Mouse (Mus musculus) limb, embryonic 10.5 days (tissue): ENCODE data around the gene Scrn2. TPM values are rescaled to one million over a fixed set of nuclear protein-coding genes. Genes with fewer than 3 reads are reported as not detected.

Source experiments
- DNase-seq: peaks from one replicate; pipeline ENCODE4 v3.0.0-alpha.2; 2017; ENCODE audit warnings: low spot score
- H3K27ac ChIP-seq: fragments of 300-500 bp; sonication (generic); 2 replicates; pipeline ENCODE4 v1.5.1; 2016; ENCODE audit warnings: mild to moderate bottlenecking
- H3K27me3 ChIP-seq: fragments of 300-500 bp; sonication (generic); 2 replicates; pipeline ENCODE4 v1.6.1; 2016; ENCODE audit warnings: low read depth, mild to moderate bottlenecking; ENCODE audit not compliant: poor library complexity, severe bottlenecking
- H3K36me3 ChIP-seq: fragments of 300-500 bp; sonication (generic); 2 replicates; pipeline ENCODE4 v1.6.1; 2016; ENCODE audit warnings: mild to moderate bottlenecking, moderate library complexity
- H3K4me1 ChIP-seq: fragments of 300-500 bp; sonication (generic); 2 replicates; pipeline ENCODE4 v1.6.1; 2016
- H3K4me3 ChIP-seq: fragments of 300-500 bp; sonication (generic); 2 replicates; pipeline ENCODE4 v1.5.1; 2016; ENCODE audit warnings: mild to moderate bottlenecking, moderate library complexity
- H3K9me3 ChIP-seq: fragments of 300-500 bp; sonication (generic); replicated peaks from 2 replicates; pipeline ENCODE4 v1.6.1; 2016; ENCODE audit warnings: mild to moderate bottlenecking
- WGBS: fragments of 180-500 bp; shearing (Covaris S2); methylation state at CpG from one replicate; pipeline ENCODE4 v1.1.7; 2016; 5-methylcytosine and 5-hydroxymethylcytosine counted together
- polyA plus RNA-seq: library from polyadenylated mRNA; unstranded; fragments of >200 nt; fragmentation: Nextera tagmentation; extraction: Ambion mirVana; gene quantifications from 2 replicates; pipeline ENCODE4 v1.2.1, GENCODE M21; 2016

Scrn2 gene
- polyA plus RNA-seq, 1 experiment from 2014 or later: 47.5 TPM

DNA sequence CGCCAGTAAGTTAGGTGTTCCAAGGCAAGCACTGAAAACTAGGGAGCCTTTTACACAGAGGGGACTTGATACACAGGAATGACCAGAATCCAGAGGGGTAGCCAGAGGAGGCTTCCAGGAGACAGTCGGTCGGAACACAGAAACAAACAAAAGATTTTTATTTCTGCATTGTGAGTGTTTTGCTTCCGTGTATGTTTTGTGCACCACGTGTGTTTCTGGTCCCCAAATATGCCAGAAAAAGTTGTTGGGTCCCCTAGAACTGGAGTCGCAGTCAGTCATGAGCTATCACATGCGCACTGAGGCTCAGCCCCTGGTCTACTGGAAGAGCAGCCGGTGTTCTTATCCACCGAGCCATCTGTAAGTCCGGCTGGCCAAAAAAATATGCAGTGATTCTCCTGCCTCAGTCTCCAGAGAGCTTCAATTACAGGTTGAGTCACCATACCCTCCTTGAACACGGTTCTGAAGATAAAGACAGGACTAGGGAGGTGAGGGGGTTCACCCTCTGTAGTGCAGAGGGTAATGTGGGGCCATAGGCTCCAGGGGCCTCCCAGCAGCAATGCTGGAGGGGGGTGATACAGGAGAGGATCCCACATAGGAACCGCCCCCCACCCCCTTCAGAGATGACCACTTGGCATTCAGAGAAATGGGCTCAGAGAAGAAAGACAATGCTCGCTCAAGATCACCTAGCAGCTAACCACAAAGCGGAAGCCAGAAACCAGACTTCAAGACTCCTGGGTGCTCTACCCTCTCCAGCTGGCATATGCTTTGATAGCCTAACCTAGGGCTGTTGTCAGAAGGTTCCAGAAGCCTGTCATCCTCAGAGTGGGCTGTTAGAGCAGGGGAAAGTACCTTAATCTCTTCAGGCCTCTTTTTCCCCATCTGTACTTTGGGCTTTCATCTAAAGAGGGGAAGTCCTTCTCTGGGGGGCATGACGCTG lies 33.6 kb upstream of the Scrn2 start:
- Histone ChIP-seq H3K27ac (no peak overlapping the region), H3K9me3 (no peaks in the 10 kb centered on the region), H3K4me1 (peaks cover 54% of the 10 kb centered on the region), H3K36me3 (no peaks in the 10 kb centered on the region), H3K4me3 (no peak overlapping the region), H3K27me3 (peaks cover 77% of the 10 kb centered on the region)
- WGBS: 78% methylated on average over 15 of the region's 15 CpGs
- no peak for DNase-seq

- DNase-seq: no peak
- H3K9me3 ChIP-seq: no peaks in the 10 kb centered on the region
- 15% methylated on average over 17 of the region's 17 CpGs for WGBS
- peak overlapping the region; percentile 86 for H3K27ac ChIP-seq
- H3K27me3 ChIP-seq: peaks cover 85% of the 10 kb centered on the region
- H3K4me1 ChIP-seq: peaks cover 59% of the 10 kb centered on the region
- no peaks in the 10 kb centered on the region for H3K36me3 ChIP-seq
- peak overlapping the region; percentile 54 for H3K4me3 ChIP-seq
Observed at GRCm38 (mm10) chr11:96996773-96997379, 32.9 kb upstream of the Scrn2 start.

- Histone ChIP-seq H3K27me3 (peaks cover 86% of the 10 kb centered on the region), H3K4me3 (peak overlapping the region; percentile 54), H3K36me3 (no peaks in the 10 kb centered on the region), H3K4me1 (peaks cover 53% of the 10 kb centered on the region), H3K27ac (peak overlapping the region; percentile 86), H3K9me3 (no peaks in the 10 kb centered on the region)
- WGBS: 5% methylated on average over 29 of the region's 30 CpGs
- DNase-seq: peak; percentile 75
Observed at GRCm38 (mm10) chr11:96997380-96997956, 32.3 kb upstream of the Scrn2 start.

DNA sequence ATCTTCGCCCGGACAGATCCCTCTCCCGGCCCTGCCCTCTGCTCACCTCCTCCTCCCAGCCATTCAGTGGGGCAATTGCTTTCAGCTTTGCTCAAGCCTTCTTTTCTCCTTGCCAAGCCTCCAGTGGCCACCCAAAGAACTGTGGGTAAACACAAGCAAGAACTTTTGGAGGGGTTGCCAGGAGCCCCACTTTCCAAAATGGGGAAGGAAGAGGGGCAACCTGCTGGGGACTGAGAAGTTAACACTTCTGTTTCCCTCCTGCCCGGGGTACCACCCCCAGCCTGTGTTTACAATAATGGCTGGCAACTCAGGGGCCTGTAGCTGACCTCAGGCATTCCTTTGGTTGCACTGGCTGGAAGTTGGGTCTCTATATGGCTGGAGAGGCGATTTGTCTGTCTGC lies 26.6 kb upstream of the Scrn2 start:
- WGBS: 32% methylated on average over 5 of the region's 5 CpGs
- no peaks in the 10 kb centered on the region for H3K9me3 ChIP-seq
- H3K27me3 ChIP-seq: peaks cover 64% of the 10 kb centered on the region
- H3K36me3 ChIP-seq: no peaks in the 10 kb centered on the region
- H3K4me3 ChIP-seq: no peak overlapping the region
- peaks cover 40% of the 10 kb centered on the region for H3K4me1 ChIP-seq
- peak overlapping the region; percentile 26; the same call in 1 of the 2 replicates for H3K27ac ChIP-seq
- DNase-seq: no peak

DNA sequence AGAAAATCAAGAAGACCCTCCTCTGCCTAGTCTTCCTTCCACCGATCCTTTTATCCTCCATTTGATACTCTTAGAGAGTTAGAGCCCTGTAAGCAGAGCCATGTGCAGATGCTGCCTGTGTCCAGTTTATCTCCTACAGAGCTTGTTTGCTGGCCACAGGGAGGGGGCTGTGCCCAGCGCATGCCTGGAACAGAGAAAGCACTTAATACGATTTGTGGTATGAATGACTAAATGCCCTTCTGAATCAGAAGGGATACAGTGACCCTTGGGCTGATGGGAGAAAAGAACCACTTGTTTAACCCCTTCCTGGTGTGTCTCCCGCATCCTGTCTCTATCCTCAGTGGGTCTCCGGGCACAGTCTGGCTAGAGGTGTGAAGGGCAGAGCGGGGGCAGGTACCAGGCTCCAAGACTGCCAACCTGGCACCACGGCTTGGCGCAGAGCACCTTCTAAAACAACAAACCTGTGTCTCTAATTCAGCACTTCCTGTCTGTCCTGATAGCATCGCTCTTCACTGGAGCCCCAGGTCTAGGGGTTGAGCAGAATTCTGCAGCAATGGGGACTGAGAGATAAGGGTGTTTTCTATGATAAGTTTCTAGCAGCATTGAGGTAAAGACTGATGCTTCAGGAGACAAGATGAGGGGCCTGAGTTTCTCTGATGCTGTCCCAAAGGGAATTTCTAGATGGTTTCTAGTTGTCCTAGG lies 22.5 kb upstream of the Scrn2 start:
- DNase-seq: no peak
- H3K4me3 ChIP-seq: no peak overlapping the region
- no peaks in the 10 kb centered on the region for H3K9me3 ChIP-seq
- H3K4me1 ChIP-seq: peaks cover 54% of the 10 kb centered on the region
- no peaks in the 10 kb centered on the region for H3K36me3 ChIP-seq
- WGBS: 69% methylated on average over 9 of the region's 9 CpGs
- H3K27ac ChIP-seq: no peak overlapping the region
- peaks cover 69% of the 10 kb centered on the region for H3K27me3 ChIP-seq

DNA sequence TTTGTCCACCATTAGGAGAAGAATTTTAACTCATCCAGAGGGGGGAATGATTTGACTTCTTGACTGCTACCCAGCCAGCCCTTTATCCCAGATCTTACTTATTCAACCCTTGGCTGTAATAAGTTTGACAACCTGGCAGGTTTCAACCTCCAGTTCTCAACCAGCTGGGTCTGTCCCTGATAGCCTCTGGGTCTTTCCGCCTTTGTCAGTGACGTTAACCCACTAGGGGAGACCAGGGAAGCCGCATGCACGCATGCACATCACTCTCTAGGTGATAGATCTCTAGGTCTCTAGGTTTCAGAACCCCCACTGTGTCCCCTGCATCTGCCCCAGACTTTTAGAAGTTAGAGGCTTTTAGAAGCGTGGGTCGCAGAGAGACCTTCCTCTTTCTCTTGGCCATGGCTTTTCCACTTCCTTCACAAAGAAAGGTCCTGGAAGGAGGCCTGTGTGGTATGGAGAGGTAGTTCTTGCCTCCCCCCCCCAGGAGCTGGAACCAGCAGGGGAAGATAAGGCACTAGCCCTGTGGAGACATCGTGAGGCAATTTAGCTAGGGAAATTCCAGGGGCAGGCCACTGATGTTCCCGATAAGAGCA lies 20.4 kb upstream of the Scrn2 start:
- no peak for DNase-seq
- no peaks in the 10 kb centered on the region for H3K36me3 ChIP-seq
- peaks cover 54% of the 10 kb centered on the region for H3K4me1 ChIP-seq
- H3K4me3 ChIP-seq: no peak overlapping the region
- H3K9me3 ChIP-seq: no peaks in the 10 kb centered on the region
- peaks cover 68% of the 10 kb centered on the region for H3K27me3 ChIP-seq
- WGBS: 46% methylated on average over 8 of the region's 8 CpGs
- H3K27ac ChIP-seq: no peak overlapping the region

- DNase-seq: no peak
- H3K9me3 ChIP-seq: no peaks in the 10 kb centered on the region
- no peak within 1 kb of the TSS for H3K4me3 ChIP-seq
- no peaks in the 10 kb centered on the region for H3K36me3 ChIP-seq
- 25% methylated on average over 8 of the region's 8 CpGs for WGBS
- peaks cover 98% of the 10 kb centered on the region for H3K27me3 ChIP-seq
- H3K27ac ChIP-seq: no peak within 1 kb of the TSS
- peaks cover 41% of the 10 kb centered on the region for H3K4me1 ChIP-seq
Observed at GRCm38 (mm10) chr11:97013121-97013670, 16.5 kb upstream of the Scrn2 start, which contains the start of gene Sp6. Gene Sp6 (plus strand): TSS chr11:97013394.

DNA sequence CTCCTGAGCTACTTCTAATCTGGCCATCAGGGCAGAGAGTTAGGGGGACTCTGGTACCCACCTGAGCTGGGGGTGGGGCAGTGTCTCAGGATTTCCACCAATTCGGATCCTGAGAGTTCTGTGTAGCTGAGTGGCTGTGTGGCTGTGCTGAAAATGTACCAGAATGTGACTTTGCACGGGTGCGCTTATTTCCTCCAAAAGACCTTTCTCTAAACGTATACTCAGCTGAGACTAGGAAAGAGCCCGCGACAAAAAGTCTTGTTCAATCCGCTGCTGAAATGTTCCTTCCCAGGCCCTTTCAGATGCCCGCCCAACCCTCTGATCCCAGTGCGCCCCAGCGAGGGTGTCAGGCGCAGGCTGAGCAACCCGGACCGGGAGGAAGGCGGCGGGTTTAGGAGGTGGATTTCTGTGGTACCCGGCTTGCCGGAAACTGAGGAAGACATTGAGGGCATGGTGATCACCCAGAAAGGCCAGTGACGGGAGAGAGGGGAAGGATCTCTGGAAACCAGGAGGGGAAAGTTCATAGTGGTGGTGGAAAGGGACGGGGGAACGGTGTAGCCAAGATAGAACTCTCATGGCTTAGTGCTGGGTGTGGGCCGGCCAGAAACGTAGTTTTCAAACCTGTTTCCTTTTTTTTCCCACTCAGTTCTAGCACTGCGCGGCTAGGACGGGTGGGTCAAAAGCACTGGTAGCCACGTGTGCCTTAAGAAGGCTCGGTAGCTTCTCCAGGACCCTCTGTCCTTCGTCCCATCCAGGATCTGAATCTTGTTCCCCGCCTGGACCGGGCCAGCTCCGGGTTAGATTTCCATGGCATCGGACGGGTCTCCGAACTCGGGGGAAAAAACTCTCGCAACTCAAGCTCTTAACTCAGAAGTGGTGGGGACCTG lies 11.8 kb upstream of the Scrn2 start:
- no peaks in the 10 kb centered on the region for H3K36me3 ChIP-seq
- H3K4me1 ChIP-seq: peaks cover 49% of the 10 kb centered on the region
- DNase-seq: peak; percentile 62
- peak overlapping the region; percentile 56 for H3K4me3 ChIP-seq
- no peaks in the 10 kb centered on the region for H3K9me3 ChIP-seq
- peak overlapping the region; percentile 56 for H3K27ac ChIP-seq
- H3K27me3 ChIP-seq: peaks cover 100% of the 10 kb centered on the region
- 1% methylated on average over 36 of the region's 36 CpGs for WGBS

GRCm38 (mm10) chr11:97018583-97019344 lies 11.0 kb upstream of the Scrn2 start:
- Histone ChIP-seq H3K27me3 (peaks cover 100% of the 10 kb centered on the region), H3K36me3 (no peaks in the 10 kb centered on the region), H3K4me1 (peaks cover 43% of the 10 kb centered on the region), H3K27ac (peak overlapping the region; percentile 56), H3K4me3 (peak overlapping the region; percentile 56), H3K9me3 (no peaks in the 10 kb centered on the region)
- peak; percentile 74 for DNase-seq
- WGBS: under 1% methylated on average over 67 of the region's 68 CpGs

GRCm38 (mm10) chr11:97019345-97019708 lies 10.4 kb upstream of the Scrn2 start:
- H3K4me1 ChIP-seq: peaks cover 43% of the 10 kb centered on the region
- H3K36me3 ChIP-seq: no peaks in the 10 kb centered on the region
- H3K4me3 ChIP-seq: peak overlapping the region; percentile 56
- 3% methylated on average over 13 of the region's 13 CpGs for WGBS
- DNase-seq: peak; percentile 54
- peaks cover 100% of the 10 kb centered on the region for H3K27me3 ChIP-seq
- no peaks in the 10 kb centered on the region for H3K9me3 ChIP-seq
- peak overlapping the region; percentile 56; the same call in 1 of the 2 replicates for H3K27ac ChIP-seq
